Mouse (Mus musculus): ENCODE measurements around the gene Cnnm2. TPM values are rescaled to one million over a fixed set of nuclear protein-coding genes. Genes with fewer than 3 reads are reported as not detected.
"Not testable (repeated sequence)": the region's sequence is repeated elsewhere in the genome, so short reads cannot be mapped to it uniquely, and the experiment has no call there.

The Cnnm2 gene
- 6.9 and 7.2 TPM in 2 replicates for polyA plus RNA-seq (2016; fragmentation: Nextera tagmentation; extraction: Ambion mirVana)

GRCm38 (mm10) chr19:46761247-46761946 lies at the start of gene Cnnm2:
TSS of gene Cnnm2 (plus strand) at chr19:46761596.
- H3K9ac ChIP-seq, result peak within 1 kb of the TSS; percentile 77
- WGBS, result under 1% methylated on average over 57 of the region's 59 CpGs
- peak; percentile 99 for ATAC-seq (ENCODE audit: low FRiP score)
- peak within 1 kb of the TSS; percentile 80 for H3K4me3 ChIP-seq
- peak within 1 kb of the TSS; percentile 97 for H3K4me2 ChIP-seq (replicated peaks)
- peaks cover 31% of the 10 kb centered on the region for H3K4me1 ChIP-seq
- no peaks in the 10 kb centered on the region for H3K9me3 ChIP-seq (replicated peaks)
- H3K36me3 ChIP-seq, result no peaks in the 10 kb centered on the region
- H3K27me3 ChIP-seq, result peaks cover 22% of the 10 kb centered on the region
- peak within 1 kb of the TSS; percentile 91 for H3K27ac ChIP-seq

DNA sequence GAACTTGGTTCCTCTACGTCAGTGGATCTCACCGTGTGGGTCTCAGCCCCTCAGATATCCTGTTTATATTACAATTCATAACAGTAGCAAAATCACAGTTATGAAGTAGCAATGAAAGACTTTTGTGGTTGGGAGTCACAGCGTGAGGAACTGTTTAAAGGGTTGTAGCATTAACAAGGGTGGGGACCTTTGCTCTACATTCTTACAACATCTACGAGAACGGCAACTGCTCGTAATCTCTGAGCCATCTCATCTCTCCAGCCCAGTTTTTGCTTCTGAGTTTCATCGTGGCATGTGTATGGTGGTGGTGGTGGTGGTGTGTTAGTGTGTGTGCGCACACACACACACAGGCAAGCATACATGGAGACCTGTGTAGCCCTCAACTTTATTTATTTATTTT lies 47.2 kb upstream of the Cnnm2 start:
- ATAC-seq (ENCODE audit: low FRiP score), result no peak
- H3K27me3 ChIP-seq, result no peaks in the 10 kb centered on the region
- H3K4me3 ChIP-seq, result no peak overlapping the region
- 93% methylated on average over 8 of the region's 8 CpGs for whole genome bisulfite sequencing
- no peaks in the 10 kb centered on the region for H3K4me1 ChIP-seq
- H3K4me2 ChIP-seq (replicated peaks), result no peak overlapping the region
- peaks cover 5% of the 10 kb centered on the region; the same call in 1 of the 2 replicates for H3K9me3 ChIP-seq (replicated peaks)
- H3K36me3 ChIP-seq, result peaks cover 9% of the 10 kb centered on the region
- no peak overlapping the region for H3K27ac ChIP-seq
- H3K9ac ChIP-seq, result no peak overlapping the region

- peaks cover 5% of the 10 kb centered on the region; the same call in 1 of the 2 replicates for H3K9me3 ChIP-seq (replicated peaks)
- 93% methylated on average over 8 of the region's 8 CpGs for WGBS
- ATAC-seq (ENCODE audit: low FRiP score), result no peak
- H3K4me3 ChIP-seq, result no peak overlapping the region
- H3K27me3 ChIP-seq, result no peaks in the 10 kb centered on the region
- H3K27ac ChIP-seq, result no peak overlapping the region
- no peaks in the 10 kb centered on the region for H3K4me1 ChIP-seq
- H3K9ac ChIP-seq, result no peak overlapping the region
- peaks cover 12% of the 10 kb centered on the region for H3K36me3 ChIP-seq
- H3K4me2 ChIP-seq (replicated peaks), result no peak overlapping the region
Observed at GRCm38 (mm10) chr19:46715016-46715415, 46.4 kb upstream of the Cnnm2 start.

- peaks cover 20% of the 10 kb centered on the region for H3K36me3 ChIP-seq
- peaks cover 5% of the 10 kb centered on the region; the same call in 1 of the 2 replicates for H3K9me3 ChIP-seq (replicated peaks)
- no peak overlapping the region for H3K9ac ChIP-seq
- WGBS, result 81% methylated on average over 4 of the region's 4 CpGs
- H3K27ac ChIP-seq, result no peak overlapping the region
- H3K4me1 ChIP-seq, result no peaks in the 10 kb centered on the region
- no peaks in the 10 kb centered on the region for H3K27me3 ChIP-seq
- no peak overlapping the region for H3K4me3 ChIP-seq
- no peak overlapping the region for H3K4me2 ChIP-seq (replicated peaks)
- ATAC-seq (ENCODE audit: low FRiP score), result no peak
Observed at GRCm38 (mm10) chr19:46718150-46718549, 43.2 kb upstream of the Cnnm2 start.

DNA sequence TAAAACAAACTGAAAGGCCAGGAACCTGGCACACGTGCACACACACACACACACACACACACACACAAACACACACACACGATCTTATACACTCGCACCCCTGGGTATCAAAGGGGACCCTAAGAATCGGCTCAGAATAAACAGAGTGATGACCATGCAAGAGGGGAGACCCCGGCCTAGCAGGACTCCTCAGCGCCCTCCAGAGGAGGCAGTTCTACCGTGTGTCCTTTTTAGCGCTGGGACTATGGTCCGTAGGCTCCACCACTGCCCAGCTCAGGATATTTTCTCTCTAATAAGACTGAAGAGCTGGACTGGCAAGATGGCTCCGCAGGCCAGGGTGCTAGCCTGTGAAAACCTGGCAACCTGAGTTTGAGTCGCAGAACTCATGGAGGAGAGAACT lies 37.0 kb upstream of the Cnnm2 start:
- Histone ChIP-seq H3K4me1 (peaks cover 12% of the 10 kb centered on the region), H3K27ac (no peak overlapping the region)
- ATAC-seq (ENCODE audit: low FRiP score), result no peak

GRCm38 (mm10) chr19:46726142-46726541 lies 35.3 kb upstream of the Cnnm2 start:
- Histone ChIP-seq H3K4me1 (peaks cover 12% of the 10 kb centered on the region), H3K9me3 (replicated peaks) (no peaks in the 10 kb centered on the region), H3K27me3 (no peaks in the 10 kb centered on the region), H3K27ac (no peak overlapping the region), H3K4me2 (replicated peaks) (no peak overlapping the region), H3K4me3 (no peak overlapping the region), H3K36me3 (peaks cover 3% of the 10 kb centered on the region; the same call in 1 of the 2 replicates), H3K9ac (no peak overlapping the region)
- WGBS, result 98% methylated on average over 8 of the region's 8 CpGs
- ATAC-seq (ENCODE audit: low FRiP score), result no peak

More for the DNA sequence above, 37.0 kb upstream of the Cnnm2 start:
- H3K27me3 ChIP-seq, result no peaks in the 10 kb centered on the region
- H3K4me2 ChIP-seq (replicated peaks), result no peak overlapping the region
- peaks cover 11% of the 10 kb centered on the region; the same call in 1 of the 2 replicates for H3K36me3 ChIP-seq
- no peaks in the 10 kb centered on the region for H3K9me3 ChIP-seq (replicated peaks)
- no peak overlapping the region for H3K4me3 ChIP-seq
- H3K9ac ChIP-seq, result no peak overlapping the region
- WGBS, result 69% methylated on average over 11 of the region's 11 CpGs

- H3K36me3 ChIP-seq, result no peaks in the 10 kb centered on the region
- peak; percentile 74 for ATAC-seq (ENCODE audit: low FRiP score)
- H3K4me2 ChIP-seq (replicated peaks), result no peak overlapping the region
- peak overlapping the region; percentile 24; the same call in 1 of the 2 replicates for H3K27ac ChIP-seq
- no peak overlapping the region for H3K4me3 ChIP-seq
- no peaks in the 10 kb centered on the region for H3K27me3 ChIP-seq
- no peaks in the 10 kb centered on the region for H3K9me3 ChIP-seq (replicated peaks)
- no peak overlapping the region for H3K9ac ChIP-seq
- WGBS, result 48% methylated on average over 8 of the region's 8 CpGs
- H3K4me1 ChIP-seq, result peaks cover 12% of the 10 kb centered on the region
Observed at GRCm38 (mm10) chr19:46727140-46727736, 34.2 kb upstream of the Cnnm2 start.

- no peak for ATAC-seq (ENCODE audit: low FRiP score)
Observed at GRCm38 (mm10) chr19:46727945-46728540, 33.4 kb upstream of the Cnnm2 start.

DNA sequence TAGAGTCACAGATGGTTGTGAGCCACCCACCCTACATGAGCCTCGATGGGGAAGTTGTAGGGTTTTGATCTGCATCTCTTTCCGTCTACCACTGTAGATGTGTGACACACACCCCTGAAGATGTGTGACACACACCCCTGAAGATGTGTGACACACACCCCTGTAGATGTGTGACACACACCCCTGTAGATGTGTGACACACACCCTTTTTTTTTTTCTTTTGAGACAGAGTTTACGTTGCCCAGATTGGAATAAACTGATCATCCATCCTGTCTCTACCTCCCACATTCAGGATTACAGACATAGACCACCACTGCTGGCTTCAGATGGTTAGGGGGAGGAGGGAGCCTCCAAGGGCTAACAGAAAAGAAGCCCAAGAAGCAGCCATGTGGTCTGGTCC lies 32.5 kb upstream of the Cnnm2 start:
- Histone ChIP-seq H3K36me3 (no peaks in the 10 kb centered on the region), H3K27ac (no peak overlapping the region), H3K4me2 (replicated peaks) (no peak overlapping the region), H3K9me3 (replicated peaks) (no peaks in the 10 kb centered on the region), H3K9ac (no peak overlapping the region), H3K4me3 (no peak overlapping the region), H3K4me1 (peaks cover 12% of the 10 kb centered on the region), H3K27me3 (no peaks in the 10 kb centered on the region)
- ATAC-seq (ENCODE audit: low FRiP score), result no peak
- 83% methylated on average over 3 of the region's 3 CpGs for whole genome bisulfite sequencing

More at GRCm38 (mm10) chr19:46727945-46728540, 33.4 kb upstream of the Cnnm2 start:
- Histone ChIP-seq H3K27ac (no peak overlapping the region), H3K4me2 (replicated peaks) (no peak overlapping the region), H3K27me3 (no peaks in the 10 kb centered on the region), H3K36me3 (no peaks in the 10 kb centered on the region), H3K4me1 (peaks cover 12% of the 10 kb centered on the region), H3K9ac (no peak overlapping the region), H3K4me3 (no peak overlapping the region), H3K9me3 (replicated peaks) (no peaks in the 10 kb centered on the region)
- 82% methylated on average over 11 of the region's 11 CpGs for WGBS

GRCm38 (mm10) chr19:46731351-46731750 lies 30.0 kb upstream of the Cnnm2 start:
- no peak for ATAC-seq (ENCODE audit: low FRiP score)
- Histone ChIP-seq H3K4me1 (peaks cover 12% of the 10 kb centered on the region), H3K9me3 (replicated peaks) (no peaks in the 10 kb centered on the region), H3K9ac (no peak overlapping the region), H3K27ac (no peak overlapping the region), H3K27me3 (no peaks in the 10 kb centered on the region), H3K36me3 (no peaks in the 10 kb centered on the region), H3K4me2 (replicated peaks) (no peak overlapping the region), H3K4me3 (no peak overlapping the region)
- WGBS, result 88% methylated on average over 10 of the region's 10 CpGs

GRCm38 (mm10) chr19:46732673-46733072 lies 28.7 kb upstream of the Cnnm2 start:
- not testable (repeated sequence) for H3K4me2 ChIP-seq (replicated peaks); H3K9me3 ChIP-seq (replicated peaks); H3K27me3 ChIP-seq; H3K4me1 ChIP-seq; H3K27ac ChIP-seq; H3K4me3 ChIP-seq; ATAC-seq (ENCODE audit: low FRiP score); H3K9ac ChIP-seq; H3K36me3 ChIP-seq
- WGBS, result 89% methylated on average over 5 of the region's 5 CpGs

DNA sequence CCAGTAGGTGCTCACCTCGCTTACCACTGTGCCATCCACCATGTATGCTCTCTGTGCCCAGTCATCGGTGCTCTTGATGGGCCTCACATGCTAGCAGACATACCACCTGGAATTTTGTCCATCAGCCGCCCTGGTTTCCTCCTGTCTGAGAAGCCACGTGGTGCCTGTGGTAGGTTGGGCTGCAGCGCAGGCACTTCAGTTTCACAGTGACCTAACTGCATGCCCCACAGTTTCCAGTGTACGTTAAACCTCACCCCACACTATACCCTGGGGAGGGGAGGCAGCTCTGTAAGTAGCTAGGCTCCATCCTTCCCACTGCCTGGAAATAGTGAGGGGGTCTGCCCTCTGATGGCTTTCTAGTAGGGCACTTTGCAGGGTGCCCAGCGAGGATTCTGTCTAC lies 27.8 kb upstream of the Cnnm2 start:
- 86% methylated on average over 7 of the region's 7 CpGs for WGBS
- no peak for ATAC-seq (ENCODE audit: low FRiP score)
- 0 out of 2 replicates have a peak, but pooled peaks cover 2% of the 10 kb centered on the region for H3K4me1 ChIP-seq
- no peaks in the 10 kb centered on the region for H3K9me3 ChIP-seq (replicated peaks)
- no peak overlapping the region for H3K9ac ChIP-seq
- no peaks in the 10 kb centered on the region for H3K27me3 ChIP-seq
- no peak overlapping the region for H3K27ac ChIP-seq
- no peak overlapping the region for H3K4me3 ChIP-seq
- H3K36me3 ChIP-seq, result no peaks in the 10 kb centered on the region
- H3K4me2 ChIP-seq (replicated peaks), result no peak overlapping the region
